Mouse (Mus musculus): ENCODE data around the gene Hes1. TPM values are rescaled to one million over a fixed set of nuclear protein-coding genes. Genes with fewer than 3 reads are reported as not detected.

Gene Hes1
- polyA plus RNA-seq, 1 experiment from 2014 or later, result 4.7 TPM

GRCm38 (mm10) chr16:30056906-30057305 lies 7.3 kb upstream of the Hes1 start:
- Histone ChIP-seq H3K4me1 (ENCODE audit: control insufficient read depth, low read depth, low read length) (peaks cover 5% of the 10 kb centered on the region; the same call in 1 of the 2 replicates), H3K4me2 (ENCODE audit: low read depth, low read length) (no peak overlapping the region), H3K9me3 (replicated peaks; ENCODE audit: control insufficient read depth, low read length) (no peaks in the 10 kb centered on the region), H3K36me3 (ENCODE audit: control insufficient read depth, insufficient read depth) (no peaks in the 10 kb centered on the region), H3K27me3 (ENCODE audit: control insufficient read depth, insufficient read depth, low read depth, low read length) (peaks cover 22% of the 10 kb centered on the region), H3K4me3 (ENCODE audit: low read depth, low read length) (no peak overlapping the region), H3K27ac (ENCODE audit: low read length) (no peak overlapping the region), H3K9ac (ENCODE audit: low read depth, low read length) (no peak overlapping the region)
- no peak for ATAC-seq (ENCODE audit: low read depth)
- 57% methylated on average over 2 of the region's 2 CpGs for WGBS (ENCODE audit: insufficient replicate concordance)

GRCm38 (mm10) chr16:30058974-30059717 lies 5.0 kb upstream of the Hes1 start:
- ATAC-seq (ENCODE audit: low read depth), result no peak
- Histone ChIP-seq H3K4me2 (ENCODE audit: low read depth, low read length) (no peak overlapping the region), H3K4me3 (ENCODE audit: low read depth, low read length) (no peak overlapping the region), H3K9me3 (replicated peaks; ENCODE audit: control insufficient read depth, low read length) (no peaks in the 10 kb centered on the region), H3K9ac (ENCODE audit: low read depth, low read length) (no peak overlapping the region), H3K27me3 (ENCODE audit: control insufficient read depth, insufficient read depth, low read depth, low read length) (peaks cover 44% of the 10 kb centered on the region), H3K36me3 (ENCODE audit: control insufficient read depth, insufficient read depth) (no peaks in the 10 kb centered on the region), H3K27ac (ENCODE audit: low read length) (no peak overlapping the region), H3K4me1 (ENCODE audit: control insufficient read depth, low read depth, low read length) (peaks cover 10% of the 10 kb centered on the region; the same call in 1 of the 2 replicates)
- 12% methylated on average over 9 of the region's 9 CpGs for WGBS (ENCODE audit: insufficient replicate concordance)

DNA sequence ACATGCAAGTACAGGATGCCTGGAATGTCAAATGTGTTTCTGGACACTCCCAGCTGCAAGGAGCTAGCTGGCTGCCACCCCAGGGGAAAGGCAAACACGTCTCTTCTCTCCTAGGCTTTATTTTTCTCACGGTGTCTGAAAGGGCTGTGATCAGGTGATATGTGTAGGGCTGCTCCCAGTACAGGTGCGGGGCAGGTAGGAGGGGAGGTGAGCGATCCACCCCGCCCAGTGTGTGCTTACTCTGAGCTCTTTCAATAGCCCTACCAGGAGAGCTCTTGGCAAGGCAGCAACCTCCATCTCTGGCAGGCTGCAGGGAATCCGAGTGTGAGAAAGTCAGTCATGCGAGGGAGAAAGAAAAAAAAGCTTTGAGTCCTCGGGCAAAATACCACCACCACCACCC lies 3.8 kb upstream of the Hes1 start:
- 18% methylated on average over 8 of the region's 8 CpGs for WGBS (ENCODE audit: insufficient replicate concordance)
- no peak overlapping the region for H3K4me3 ChIP-seq (ENCODE audit: low read depth, low read length)
- H3K4me2 ChIP-seq (ENCODE audit: low read depth, low read length), result no peak overlapping the region
- peaks cover 57% of the 10 kb centered on the region for H3K27me3 ChIP-seq (ENCODE audit: control insufficient read depth, insufficient read depth, low read depth, low read length)
- H3K9me3 ChIP-seq (replicated peaks; ENCODE audit: control insufficient read depth, low read length), result no peaks in the 10 kb centered on the region
- no peak overlapping the region for H3K27ac ChIP-seq (ENCODE audit: low read length)
- peaks cover 12% of the 10 kb centered on the region; the same call in 1 of the 2 replicates for H3K4me1 ChIP-seq (ENCODE audit: control insufficient read depth, low read depth, low read length)
- H3K9ac ChIP-seq (ENCODE audit: low read depth, low read length), result no peak overlapping the region
- ATAC-seq (ENCODE audit: low read depth), result no peak
- no peaks in the 10 kb centered on the region for H3K36me3 ChIP-seq (ENCODE audit: control insufficient read depth, insufficient read depth)

- no peak for ATAC-seq (ENCODE audit: low read depth)
- peak overlapping the region; percentile 56 for H3K4me3 ChIP-seq (ENCODE audit: low read depth, low read length)
- H3K4me2 ChIP-seq (ENCODE audit: low read depth, low read length), result peak overlapping the region; percentile 72
- H3K27ac ChIP-seq (ENCODE audit: low read length), result no peak overlapping the region
- H3K9ac ChIP-seq (ENCODE audit: low read depth, low read length), result peak overlapping the region; percentile 61; the same call in 1 of the 2 replicates
- no peaks in the 10 kb centered on the region for H3K36me3 ChIP-seq (ENCODE audit: control insufficient read depth, insufficient read depth)
- peaks cover 12% of the 10 kb centered on the region; the same call in 1 of the 2 replicates for H3K4me1 ChIP-seq (ENCODE audit: control insufficient read depth, low read depth, low read length)
- no peaks in the 10 kb centered on the region for H3K9me3 ChIP-seq (replicated peaks; ENCODE audit: control insufficient read depth, low read length)
- H3K27me3 ChIP-seq (ENCODE audit: control insufficient read depth, insufficient read depth, low read depth, low read length), result peaks cover 76% of the 10 kb centered on the region
- 13% methylated on average over 12 of the region's 12 CpGs for WGBS (ENCODE audit: insufficient replicate concordance)
Measured at GRCm38 (mm10) chr16:30062242-30063030, 1.7 kb upstream of the Hes1 start.

DNA sequence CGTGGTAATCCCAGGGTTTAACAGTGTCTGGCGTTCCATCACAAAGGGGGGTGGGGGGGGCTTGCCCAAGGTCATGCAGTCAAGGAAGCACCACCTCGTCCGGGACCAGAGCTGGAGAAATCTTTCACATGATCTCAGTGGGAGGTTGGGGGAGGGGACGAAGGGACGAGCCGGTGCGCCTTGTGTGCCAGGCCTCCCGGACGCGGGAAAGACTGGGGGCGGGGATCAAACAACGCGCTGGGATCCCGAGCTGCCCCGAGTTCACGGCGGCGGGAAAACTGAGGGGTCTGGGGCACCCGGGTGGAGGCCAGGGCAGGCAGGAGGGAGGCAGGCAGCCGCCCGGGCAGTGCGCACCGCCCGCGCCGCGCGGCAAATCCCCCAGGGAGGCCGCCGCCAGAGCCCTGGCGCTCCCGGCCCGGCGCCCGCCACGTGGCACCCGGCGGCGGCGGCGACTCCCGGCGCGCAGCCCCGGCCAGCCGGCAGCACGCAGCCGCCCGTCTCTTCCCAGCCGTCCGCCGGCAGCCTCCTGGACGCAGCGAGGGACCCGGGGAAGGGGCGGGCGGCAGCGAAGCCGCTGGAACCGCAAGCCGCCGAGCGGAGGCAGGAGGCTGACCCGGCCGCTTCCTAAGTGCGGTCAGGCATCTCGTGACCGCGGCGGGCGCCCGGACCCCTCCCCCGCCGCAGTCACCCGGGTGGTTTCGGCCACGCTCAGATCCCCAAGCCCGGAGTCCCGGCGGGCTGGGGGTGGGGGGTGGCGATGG lies 883 bp upstream of the Hes1 start:
- Histone ChIP-seq H3K4me2 (ENCODE audit: low read depth, low read length) (peak overlapping the region; percentile 72), H3K9ac (ENCODE audit: low read depth, low read length) (peak overlapping the region; percentile 61), H3K4me3 (ENCODE audit: low read depth, low read length) (peak overlapping the region; percentile 56), H3K4me1 (ENCODE audit: control insufficient read depth, low read depth, low read length) (peaks cover 17% of the 10 kb centered on the region), H3K9me3 (replicated peaks; ENCODE audit: control insufficient read depth, low read length) (no peaks in the 10 kb centered on the region), H3K27ac (ENCODE audit: low read length) (peak overlapping the region; percentile 83), H3K27me3 (ENCODE audit: control insufficient read depth, insufficient read depth, low read depth, low read length) (peaks cover 82% of the 10 kb centered on the region), H3K36me3 (ENCODE audit: control insufficient read depth, insufficient read depth) (no peaks in the 10 kb centered on the region)
- peak; percentile 20 for ATAC-seq (ENCODE audit: low read depth)
- WGBS (ENCODE audit: insufficient replicate concordance), result under 1% methylated on average over 45 of the region's 82 CpGs

GRCm38 (mm10) chr16:30064613-30065012 lies 429 bp downstream of the Hes1 start:
- WGBS (ENCODE audit: insufficient replicate concordance), result under 1% methylated on average over 8 of the region's 8 CpGs
- peak overlapping the region; percentile 72 for H3K4me2 ChIP-seq (ENCODE audit: low read depth, low read length)
- H3K9ac ChIP-seq (ENCODE audit: low read depth, low read length), result no peak overlapping the region; the same call in 1 of the 2 replicates
- peaks cover 89% of the 10 kb centered on the region for H3K27me3 ChIP-seq (ENCODE audit: control insufficient read depth, insufficient read depth, low read depth, low read length)
- ATAC-seq (ENCODE audit: low read depth), result no peak
- H3K4me1 ChIP-seq (ENCODE audit: control insufficient read depth, low read depth, low read length), result peaks cover 16% of the 10 kb centered on the region
- no peaks in the 10 kb centered on the region for H3K9me3 ChIP-seq (replicated peaks; ENCODE audit: control insufficient read depth, low read length)
- H3K27ac ChIP-seq (ENCODE audit: low read length), result peak overlapping the region; percentile 83
- H3K36me3 ChIP-seq (ENCODE audit: control insufficient read depth, insufficient read depth), result no peaks in the 10 kb centered on the region
- H3K4me3 ChIP-seq (ENCODE audit: low read depth, low read length), result peak overlapping the region; percentile 56

- no peak overlapping the region for H3K9ac ChIP-seq (ENCODE audit: low read depth, low read length)
- H3K27me3 ChIP-seq (ENCODE audit: control insufficient read depth, insufficient read depth, low read depth, low read length), result peaks cover 91% of the 10 kb centered on the region
- under 1% methylated on average over 21 of the region's 21 CpGs for WGBS (ENCODE audit: insufficient replicate concordance)
- ATAC-seq (ENCODE audit: low read depth), result peak; percentile 61
- H3K4me1 ChIP-seq (ENCODE audit: control insufficient read depth, low read depth, low read length), result peaks cover 16% of the 10 kb centered on the region
- H3K4me2 ChIP-seq (ENCODE audit: low read depth, low read length), result peak overlapping the region; percentile 72; the same call in 1 of the 2 replicates
- no peak overlapping the region for H3K27ac ChIP-seq (ENCODE audit: low read length)
- H3K36me3 ChIP-seq (ENCODE audit: control insufficient read depth, insufficient read depth), result no peaks in the 10 kb centered on the region
- H3K4me3 ChIP-seq (ENCODE audit: low read depth, low read length), result peak overlapping the region; percentile 60
- H3K9me3 ChIP-seq (replicated peaks; ENCODE audit: control insufficient read depth, low read length), result no peaks in the 10 kb centered on the region
Measured at GRCm38 (mm10) chr16:30065077-30065476, 893 bp downstream of the Hes1 start.

DNA sequence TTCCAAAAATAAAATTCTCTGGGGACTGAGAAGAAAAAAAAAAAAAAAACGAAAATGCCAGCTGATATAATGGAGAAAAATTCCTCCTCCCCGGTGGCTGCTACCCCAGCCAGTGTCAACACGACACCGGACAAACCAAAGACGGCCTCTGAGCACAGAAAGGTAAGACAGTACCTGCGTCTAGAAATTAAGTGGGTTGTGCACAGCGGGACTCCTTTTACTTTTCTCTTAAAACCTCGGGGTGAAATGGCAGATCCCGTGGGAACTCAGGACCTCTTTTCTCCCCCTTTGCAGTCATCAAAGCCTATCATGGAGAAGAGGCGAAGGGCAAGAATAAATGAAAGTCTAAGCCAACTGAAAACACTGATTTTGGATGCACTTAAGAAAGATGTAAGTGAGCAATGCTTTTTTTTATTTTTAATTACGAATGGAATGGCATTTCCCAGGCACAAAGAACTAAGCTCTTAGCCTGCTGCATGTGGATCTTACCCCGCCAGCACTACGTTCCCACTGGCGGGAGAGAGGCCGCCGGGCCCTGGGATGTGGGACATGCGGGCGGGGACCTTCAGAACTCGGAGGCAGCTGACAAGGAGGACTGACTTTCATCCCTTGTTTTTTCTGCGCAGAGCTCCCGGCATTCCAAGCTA lies 1.5 kb downstream of the Hes1 start:
- H3K27me3 ChIP-seq (ENCODE audit: control insufficient read depth, insufficient read depth, low read depth, low read length), result peaks cover 92% of the 10 kb centered on the region

More for the DNA sequence above, 1.5 kb downstream of the Hes1 start:
- ATAC-seq (ENCODE audit: low read depth), result no peak
- Histone ChIP-seq H3K4me3 (ENCODE audit: low read depth, low read length) (peak overlapping the region; percentile 60), H3K4me2 (ENCODE audit: low read depth, low read length) (peak overlapping the region; percentile 54), H3K27ac (ENCODE audit: low read length) (peak overlapping the region; percentile 16), H3K4me1 (ENCODE audit: control insufficient read depth, low read depth, low read length) (peaks cover 16% of the 10 kb centered on the region), H3K36me3 (ENCODE audit: control insufficient read depth, insufficient read depth) (no peaks in the 10 kb centered on the region), H3K9me3 (replicated peaks; ENCODE audit: control insufficient read depth, low read length) (no peaks in the 10 kb centered on the region), H3K9ac (ENCODE audit: low read depth, low read length) (peak overlapping the region; percentile 19)
- WGBS (ENCODE audit: insufficient replicate concordance), result under 1% methylated on average over 21 of the region's 21 CpGs
